Mouse (Mus musculus) layer of hippocampus, adult 18-20 months (tissue): Measurements from ENCODE around the gene Sp7. TPM values are rescaled to one million over a fixed set of nuclear protein-coding genes. Genes with fewer than 3 reads are reported as not detected.

ENCODE experiments used
- total RNA-seq, 2 experiments: library from RNA; stranded (reverse); gene quantifications; 2 replicates each; pipeline ENCODE4 v1.2.3; 2021

Gene Sp7
- total RNA-seq, 2 experiments from 2014 or later, result 0.41 to 0.45 TPM

Other genes starting within 250 kb of the Sp7 start
- 100 to 1,000 TPM; 156 to 165 TPM for gene Spryd3, start 230.9 kb downstream of the Sp7 start, total RNA-seq
- 10 to 100 TPM; 11.7 to 12.9 TPM for gene Igfbp6, start 222.8 kb downstream of the Sp7 start, total RNA-seq
- gene Soat2, start 216.7 kb downstream of the Sp7 start, total RNA-seq, result under 1 TPM in 1 of 2 experiments, not detected in 1; 0.15 TPM
- gene Zfp740, start 163.9 kb downstream of the Sp7 start, total RNA-seq, result 10 to 100 TPM; 66.1 to 71.8 TPM
- 10 to 100 TPM; 33.3 to 37.4 TPM for gene Csad, start 162.5 kb downstream of the Sp7 start, total RNA-seq
- gene Itgb7, start 135.2 kb downstream of the Sp7 start, total RNA-seq, result 1 to 10 TPM in 1 of 2 experiments, under 1 TPM in 1; 0.76 to 1.9 TPM
- 10 to 100 TPM; 11.3 to 13.7 TPM for gene Rarg, start 109.7 kb downstream of the Sp7 start, total RNA-seq
- not detected for gene Gm9918, start 96.6 kb downstream of the Sp7 start, total RNA-seq
- gene Mfsd5, start 87.7 kb downstream of the Sp7 start, total RNA-seq, result 10 to 100 TPM; 34.6 to 38.9 TPM
- gene Espl1, start 70.9 kb downstream of the Sp7 start, total RNA-seq, result 1 to 10 TPM in 1 of 2 experiments, under 1 TPM in 1; 0.64 to 1.4 TPM
- gene Pfdn5, start 41.1 kb downstream of the Sp7 start, total RNA-seq, result 100 to 1,000 TPM; 469 to 474 TPM
- 10 to 100 TPM; 69.4 to 72.5 TPM for gene Myg1, start 35.5 kb downstream of the Sp7 start, total RNA-seq
- 10 to 100 TPM; 19.2 to 23.6 TPM for gene Aaas, start 16.4 kb downstream of the Sp7 start, total RNA-seq
- gene Sp1, start 39.0 kb upstream of the Sp7 start, total RNA-seq, result 10 to 100 TPM; 25.7 to 26.3 TPM
- gene Amhr2, start 78.2 kb upstream of the Sp7 start, total RNA-seq, result 1 to 10 TPM; 1.0 to 1.8 TPM
- gene Prr13, start 91.8 kb upstream of the Sp7 start, total RNA-seq, result 10 to 100 TPM; 45.0 to 49.1 TPM
- 100 to 1,000 TPM; 495 to 508 TPM for gene Pcbp2, start 103.4 kb upstream of the Sp7 start, total RNA-seq
- gene Gm10337, start 136.5 kb upstream of the Sp7 start, total RNA-seq, result not detected
- gene Map3k12, start 149.9 kb upstream of the Sp7 start, total RNA-seq, result 10 to 100 TPM; 88.1 to 90.2 TPM
- 10 to 100 TPM; 27.6 to 27.7 TPM for gene Tarbp2, start 151.0 kb upstream of the Sp7 start, total RNA-seq
- 1 to 10 TPM; 2.4 to 2.6 TPM for gene Npff, start 157.8 kb upstream of the Sp7 start, total RNA-seq